Mouse (Mus musculus) hindbrain, postnatal 0 days (tissue): ENCODE results near the gene Btg3. TPM values are rescaled to one million over a fixed set of nuclear protein-coding genes. Genes with fewer than 3 reads are reported as not detected.

ENCODE experiments used
- ATAC-seq: fragments of 200-750 bp; cut with Nextera tagmentation; 2 replicates; pipeline ENCODE4 v1.8.0; 2017; ENCODE audit warnings: mild to moderate bottlenecking, moderate TSS enrichment, moderate library complexity
- DNase-seq: peaks from one replicate; pipeline ENCODE4 v3.0.0-alpha.2; 2015; ENCODE audit warnings: low spot score
- H3K27ac ChIP-seq: fragments of 300-500 bp; sonication (generic); 2 replicates; pipeline ENCODE4 v1.5.1; 2014; ENCODE audit warnings: mild to moderate bottlenecking
- H3K27me3 ChIP-seq: fragments of 300-500 bp; sonication (generic); 2 replicates; pipeline ENCODE4 v1.6.1; 2014; ENCODE audit warnings: low read length, mixed read lengths; ENCODE audit not compliant: insufficient read depth
- H3K36me3 ChIP-seq: fragments of 300-500 bp; sonication (generic); 2 replicates; pipeline ENCODE4 v1.6.1; 2014; ENCODE audit warnings: low read length, mixed read lengths; ENCODE audit not compliant: insufficient read depth
- H3K4me1 ChIP-seq: fragments of 300-500 bp; sonication (generic); 2 replicates; pipeline ENCODE4 v1.6.1; 2014; ENCODE audit warnings: antibody characterized with exemption, low read length, mixed read lengths; ENCODE audit not compliant: insufficient read depth
- H3K4me2 ChIP-seq: fragments of 300-500 bp; sonication (generic); 2 replicates; pipeline ENCODE4 v1.6.1; 2014; ENCODE audit warnings: low read depth, mild to moderate bottlenecking, low read length, moderate library complexity, mixed read lengths
- H3K4me3 ChIP-seq: fragments of 300-500 bp; sonication (generic); 2 replicates; pipeline ENCODE4 v1.5.1; 2014; ENCODE audit warnings: low read length
- H3K9ac ChIP-seq: fragments of 300-500 bp; sonication (generic); replicated peaks from 2 replicates; pipeline ENCODE4 v1.6.1; 2014; ENCODE audit warnings: mild to moderate bottlenecking, low read length, moderate library complexity, mixed read lengths
- H3K9me3 ChIP-seq: fragments of 300-500 bp; sonication (generic); 2 replicates; pipeline ENCODE4 v1.6.1; 2016; ENCODE audit warnings: low read length, mixed read lengths
- CTCF ChIP-seq: IDR thresholded peaks from 2 replicates; pipeline ENCODE4 v1.5.1; 2016; ENCODE audit warnings: antibody characterized with exemption, control low read depth, low read depth
- WGBS: fragments of 180-500 bp; shearing (Covaris S2); extraction: QIAGEN DNeasy Blood & Tissue Kit; methylation state at CpG from one replicate; pipeline ENCODE4 v1.1.7; 2014; 5-methylcytosine and 5-hydroxymethylcytosine counted together
- polyA plus RNA-seq: library from polyadenylated mRNA; unstranded; fragments of >200 nt; fragmentation: Nextera tagmentation; extraction: Ambion mirVana; gene quantifications from 2 replicates; pipeline ENCODE4 v1.2.1, GENCODE M21; 2015
- total RNA-seq: library from RNA; depleted of rRNA; stranded (reverse); fragments of >200 nt; gene quantifications from 2 replicates; pipeline ENCODE4 v1.2.3, GENCODE M21; 2014; rRNA removed

The Btg3 gene
- total RNA-seq (7.9 and 8.1 TPM in 2 replicates), polyA plus RNA-seq (23.2 and 26.7 TPM in 2 replicates)

DNA sequence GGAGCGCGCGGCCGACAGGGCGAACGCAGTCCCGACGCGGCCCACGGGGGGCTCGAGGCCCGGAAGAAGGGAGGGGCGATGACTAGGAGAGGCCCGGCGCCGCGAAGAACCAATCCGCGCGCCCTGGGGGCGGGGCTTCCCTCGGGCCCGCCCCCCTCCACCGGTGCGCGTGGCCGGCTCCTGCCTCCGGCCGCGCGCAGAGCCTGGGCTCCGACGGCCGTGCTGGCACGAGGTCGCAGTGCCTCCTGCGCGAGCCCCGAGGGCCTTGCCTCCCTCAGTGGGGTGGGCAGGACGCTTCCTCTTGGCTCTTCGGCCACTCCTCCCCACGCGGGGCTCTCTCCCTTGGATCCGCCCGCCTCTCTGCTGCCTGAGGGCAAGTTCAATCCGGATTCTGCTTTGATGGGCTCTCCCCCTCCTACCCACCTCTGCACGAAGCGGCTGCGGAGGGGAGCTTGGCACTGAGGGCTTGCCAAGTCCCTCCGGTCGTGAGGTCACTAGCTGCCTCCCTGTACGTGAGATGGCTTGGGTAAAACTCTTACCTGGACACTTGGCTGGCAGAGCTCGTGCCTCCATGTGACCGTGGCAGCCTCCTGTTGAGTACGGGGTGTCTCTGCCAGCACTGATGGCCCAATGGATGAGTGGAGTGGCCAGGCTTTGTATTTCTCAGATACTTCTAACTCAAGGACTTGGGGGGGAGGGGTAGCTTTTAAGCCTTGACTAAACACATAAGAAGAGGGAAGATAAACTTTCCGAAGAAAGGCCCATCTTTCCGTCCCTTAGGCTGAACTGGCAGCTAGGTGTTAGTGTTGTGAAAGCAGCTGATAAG is at the start of gene Btg3:
Gene Btg3 (minus strand): TSS at position 448 of the 826 bp plus-strand sequence.
- TF ChIP-seq CTCF, result no peak
- Histone ChIP-seq H3K4me3 (peak within 1 kb of the TSS; percentile 88), H3K9ac (peak within 1 kb of the TSS; percentile 89), H3K27me3 (no peaks in the 10 kb centered on the region), H3K36me3 (no peaks in the 10 kb centered on the region), H3K4me2 (peak within 1 kb of the TSS; percentile 78), H3K4me1 (0 out of 2 replicates have a peak, but pooled peaks cover 3% of the 10 kb centered on the region), H3K9me3 (no peaks in the 10 kb centered on the region), H3K27ac (peak within 1 kb of the TSS; percentile 62; the same call in 1 of the 2 replicates)
- DNase-seq (peak; percentile 97), ATAC-seq (peak; percentile 98)
- WGBS, result 4% methylated on average over 46 of the region's 57 CpGs

DNA sequence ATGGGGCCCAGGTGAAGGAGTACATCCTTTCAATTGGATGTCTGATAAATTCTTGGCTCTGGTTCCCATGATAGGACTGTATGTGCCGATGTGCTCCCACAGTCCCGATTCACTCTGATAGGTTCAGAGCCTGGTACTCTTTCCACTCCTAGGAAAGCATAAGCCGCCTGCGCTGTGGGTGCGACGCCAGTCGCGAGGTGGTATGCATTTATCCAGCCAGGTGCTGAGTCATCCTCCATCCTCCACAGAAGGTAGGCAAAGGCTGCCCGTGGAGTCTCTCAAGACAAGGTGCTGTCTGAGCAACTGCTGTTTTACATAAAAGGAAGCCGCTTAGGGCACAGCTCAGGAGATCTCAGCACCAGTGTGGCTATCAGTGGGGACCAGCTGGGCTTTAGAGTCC is 40.7 kb upstream of the Btg3 start:
- DNase-seq, result no peak
- H3K27me3 ChIP-seq, result no peaks in the 10 kb centered on the region
- 76% methylated on average over 10 of the region's 10 CpGs for WGBS
- H3K4me2 ChIP-seq, result no peak overlapping the region
- H3K4me3 ChIP-seq, result no peak overlapping the region
- no peaks in the 10 kb centered on the region for H3K36me3 ChIP-seq
- no peaks in the 10 kb centered on the region for H3K4me1 ChIP-seq
- H3K27ac ChIP-seq, result no peak overlapping the region
- no peak overlapping the region for H3K9ac ChIP-seq
- TF ChIP-seq CTCF, result no peak
- no peaks in the 10 kb centered on the region for H3K9me3 ChIP-seq
- ATAC-seq, result no peak

DNA sequence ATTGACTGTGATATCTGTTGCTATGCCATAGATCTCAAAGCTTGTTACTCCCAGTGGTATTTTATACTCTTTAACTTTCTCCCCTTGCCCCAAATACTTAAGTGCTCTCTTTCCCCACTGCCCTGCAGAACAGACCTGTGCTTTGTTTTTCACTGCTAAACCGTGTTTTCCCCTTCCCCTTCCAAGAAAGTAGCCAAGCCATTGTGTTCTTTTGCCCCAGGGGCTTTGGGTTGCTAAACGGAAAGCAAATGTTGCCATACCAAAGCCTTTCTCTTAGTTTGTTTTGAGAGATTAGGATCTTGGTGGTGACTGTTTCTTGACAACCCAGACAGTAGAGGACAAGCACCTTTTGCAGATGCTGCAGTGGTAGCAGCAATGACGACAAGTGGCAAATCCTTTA is 39.5 kb upstream of the Btg3 start:
- Histone ChIP-seq H3K4me2 (no peak overlapping the region), H3K27me3 (no peaks in the 10 kb centered on the region), H3K27ac (no peak overlapping the region), H3K4me1 (no peaks in the 10 kb centered on the region), H3K4me3 (no peak overlapping the region), H3K36me3 (no peaks in the 10 kb centered on the region), H3K9me3 (no peaks in the 10 kb centered on the region), H3K9ac (no peak overlapping the region)
- TF ChIP-seq CTCF, result no peak
- DNase-seq (no peak), ATAC-seq (no peak)
- WGBS, result 14% methylated on average over 3 of the region's 3 CpGs

DNA sequence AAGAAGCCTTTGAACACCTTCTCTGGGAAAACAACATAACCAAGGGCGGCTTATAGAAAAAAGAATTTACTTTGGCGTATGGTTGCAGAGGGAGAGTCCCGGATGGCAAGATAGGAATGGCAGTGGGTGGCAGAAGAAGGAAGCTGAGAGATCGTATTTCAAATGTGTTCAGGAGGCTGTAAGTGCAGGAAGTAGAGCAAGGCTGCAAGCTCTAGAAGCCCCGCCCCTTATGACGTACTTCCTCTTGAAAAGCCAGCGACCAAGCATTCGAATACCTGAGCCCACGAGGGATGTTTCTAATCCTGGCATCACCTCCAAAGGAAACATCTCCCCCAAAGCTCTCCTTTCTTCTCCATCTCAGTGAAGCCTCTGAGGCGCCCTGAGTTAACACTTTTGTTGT is 33.0 kb upstream of the Btg3 start:
- H3K4me1 ChIP-seq, result no peaks in the 10 kb centered on the region
- ATAC-seq (no peak), DNase-seq (no peak)
- no peaks in the 10 kb centered on the region for H3K9me3 ChIP-seq
- no peak overlapping the region for H3K9ac ChIP-seq
- H3K27me3 ChIP-seq, result no peaks in the 10 kb centered on the region
- H3K4me3 ChIP-seq, result no peak overlapping the region
- H3K36me3 ChIP-seq, result no peaks in the 10 kb centered on the region
- WGBS, result 89% methylated on average over 10 of the region's 10 CpGs
- H3K27ac ChIP-seq, result no peak overlapping the region
- TF ChIP-seq CTCF, result no peak
- H3K4me2 ChIP-seq, result no peak overlapping the region

DNA sequence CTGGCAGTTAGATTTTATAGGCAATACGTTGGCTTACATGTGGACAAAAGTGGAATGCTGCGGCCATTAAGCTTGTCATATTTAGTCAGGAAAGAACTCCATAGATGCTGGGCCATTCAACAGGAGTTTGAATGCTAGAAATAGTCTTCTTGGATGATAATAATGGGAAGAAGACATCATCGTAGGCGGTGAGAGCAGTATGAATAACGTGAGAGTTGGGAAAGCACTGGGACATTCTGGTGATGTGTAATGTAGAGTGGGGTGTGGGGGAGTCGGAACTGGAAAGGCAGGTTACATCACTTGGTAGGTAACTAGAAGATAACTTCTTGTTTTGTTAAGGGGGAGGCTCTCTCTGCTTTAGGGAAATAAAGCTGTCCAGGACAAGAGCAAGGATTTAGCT is 30.9 kb upstream of the Btg3 start:
- no peak for TF ChIP-seq CTCF
- no peak overlapping the region for H3K4me2 ChIP-seq
- H3K4me3 ChIP-seq, result no peak overlapping the region
- no peaks in the 10 kb centered on the region for H3K4me1 ChIP-seq
- no peak for DNase-seq
- H3K27me3 ChIP-seq, result no peaks in the 10 kb centered on the region
- no peaks in the 10 kb centered on the region for H3K9me3 ChIP-seq
- H3K9ac ChIP-seq, result no peak overlapping the region
- no peak overlapping the region for H3K27ac ChIP-seq
- 95% methylated on average over 6 of the region's 6 CpGs for WGBS
- H3K36me3 ChIP-seq, result no peaks in the 10 kb centered on the region
- no peak for ATAC-seq

DNA sequence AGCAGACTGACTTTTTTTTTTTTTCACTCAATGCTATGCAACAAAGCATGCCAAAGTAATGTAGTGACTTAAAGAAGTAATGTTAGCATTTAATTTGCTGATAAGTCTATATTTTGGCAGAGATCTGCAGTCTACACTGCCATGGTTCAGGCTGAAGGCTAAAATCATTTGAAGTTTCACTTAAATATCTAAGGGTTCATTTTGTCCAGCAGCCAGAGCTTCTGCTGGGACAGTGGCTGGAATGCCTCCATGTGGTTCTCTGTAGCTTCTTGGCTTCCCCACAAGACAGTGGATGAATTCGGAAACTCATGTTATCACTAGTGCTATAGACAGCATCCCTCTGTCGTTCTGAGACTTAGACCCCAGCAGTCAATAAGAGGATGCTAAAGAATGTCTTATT is 29.7 kb upstream of the Btg3 start:
- Histone ChIP-seq H3K9ac (no peak overlapping the region), H3K27ac (no peak overlapping the region), H3K27me3 (no peaks in the 10 kb centered on the region), H3K4me1 (no peaks in the 10 kb centered on the region), H3K9me3 (no peaks in the 10 kb centered on the region), H3K4me3 (no peak overlapping the region), H3K36me3 (no peaks in the 10 kb centered on the region), H3K4me2 (no peak overlapping the region)
- ATAC-seq, result no peak
- 72% methylated on average over 2 of the region's 2 CpGs for WGBS
- TF ChIP-seq CTCF, result no peak
- no peak for DNase-seq

DNA sequence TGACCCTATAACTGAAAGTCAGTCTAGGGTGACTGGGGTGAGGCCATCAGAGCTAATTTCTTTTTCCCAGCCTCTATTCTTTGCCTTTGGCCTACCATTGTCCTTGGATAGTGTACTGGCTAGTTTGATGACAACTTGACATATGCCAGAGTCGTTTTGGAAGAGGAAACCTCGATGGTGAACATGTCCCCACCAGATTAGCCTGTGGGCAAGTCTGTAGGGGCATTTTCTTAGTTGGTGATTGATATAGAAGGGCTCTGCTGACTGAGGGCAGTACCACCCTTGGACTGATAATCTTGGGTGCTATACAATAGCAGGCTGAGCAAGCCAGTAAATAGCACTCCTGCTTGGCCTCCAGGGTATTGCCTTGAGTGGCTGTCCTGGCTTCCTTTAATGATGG is 25.3 kb upstream of the Btg3 start:
- no peaks in the 10 kb centered on the region for H3K4me1 ChIP-seq
- no peak for ATAC-seq
- TF ChIP-seq CTCF, result no peak
- no peak overlapping the region for H3K27ac ChIP-seq
- no peaks in the 10 kb centered on the region for H3K9me3 ChIP-seq
- H3K4me2 ChIP-seq, result no peak overlapping the region
- no peak overlapping the region for H3K4me3 ChIP-seq
- DNase-seq, result no peak
- WGBS, result 57% methylated on average over 2 of the region's 2 CpGs
- no peaks in the 10 kb centered on the region for H3K36me3 ChIP-seq
- H3K9ac ChIP-seq, result no peak overlapping the region
- no peaks in the 10 kb centered on the region for H3K27me3 ChIP-seq
